Mouse (Mus musculus): ENCODE measurements around the gene Dnajc6. TPM values are rescaled to one million over a fixed set of nuclear protein-coding genes. Genes with fewer than 3 reads are reported as not detected.
A peak's percentile ranks its signal among the peaks of the same experiment; 100 is the strongest.

The Dnajc6 gene
- polyA plus RNA-seq, 1 experiment: 0.58 TPM

- TF ChIP-seq CTCF (IDR thresholded peaks at IDR 0.05; ENCODE audit: extremely low read depth, insufficient read length, insufficient replicate concordance, low read depth, low read length) (peak; percentile 48; the same call in 1 of the 2 replicates), POLR2A (IDR thresholded peaks at IDR 0.05; ENCODE audit: low read depth, low read length) (no peak)
- Histone ChIP-seq H3K27ac (ENCODE audit: insufficient read depth, low read depth, low read length) (no peak overlapping the region), H3K4me1 (ENCODE audit: control insufficient read depth, insufficient read depth, insufficient read length, low read length) (no peaks in the 10 kb centered on the region), H3K36me3 (ENCODE audit: control insufficient read depth, insufficient read depth, low read length) (no peaks in the 10 kb centered on the region), H3K4me3 (ENCODE audit: low read depth, low read length) (no peak overlapping the region), H3K27me3 (ENCODE audit: control insufficient read depth, insufficient read depth, low read length) (no peaks in the 10 kb centered on the region)
- WGBS: 35% methylated on average over 2 of the region's 2 CpGs
Observed at GRCm38 (mm10) chr4:101458341-101458740, 38.1 kb upstream of the Dnajc6 start.

- H3K36me3 ChIP-seq (ENCODE audit: control insufficient read depth, insufficient read depth, low read length): no peaks in the 10 kb centered on the region
- H3K27me3 ChIP-seq (ENCODE audit: control insufficient read depth, insufficient read depth, low read length): no peaks in the 10 kb centered on the region
- H3K4me1 ChIP-seq (ENCODE audit: control insufficient read depth, insufficient read depth, insufficient read length, low read length): no peaks in the 10 kb centered on the region
- H3K4me3 ChIP-seq (ENCODE audit: low read depth, low read length): no peak overlapping the region
- whole genome bisulfite sequencing: 85% methylated on average over 4 of the region's 4 CpGs
- TF ChIP-seq CTCF (IDR thresholded peaks at IDR 0.05; ENCODE audit: extremely low read depth, insufficient read length, insufficient replicate concordance, low read depth, low read length) (no peak), POLR2A (IDR thresholded peaks at IDR 0.05; ENCODE audit: low read depth, low read length) (no peak)
- no peak overlapping the region for H3K27ac ChIP-seq (ENCODE audit: insufficient read depth, low read depth, low read length)
Observed at GRCm38 (mm10) chr4:101459358-101459757, 37.1 kb upstream of the Dnajc6 start.

GRCm38 (mm10) chr4:101460114-101460513 is 36.3 kb upstream of the Dnajc6 start:
- no peaks in the 10 kb centered on the region for H3K27me3 ChIP-seq (ENCODE audit: control insufficient read depth, insufficient read depth, low read length)
- 66% methylated on average over 1 of the region's 1 CpGs for WGBS
- no peaks in the 10 kb centered on the region for H3K36me3 ChIP-seq (ENCODE audit: control insufficient read depth, insufficient read depth, low read length)
- H3K4me3 ChIP-seq (ENCODE audit: low read depth, low read length): no peak overlapping the region
- H3K27ac ChIP-seq (ENCODE audit: insufficient read depth, low read depth, low read length): no peak overlapping the region
- no peak for TF ChIP-seq POLR2A (IDR thresholded peaks at IDR 0.05; ENCODE audit: low read depth, low read length)
- no peak for TF ChIP-seq CTCF (IDR thresholded peaks at IDR 0.05; ENCODE audit: extremely low read depth, insufficient read length, insufficient replicate concordance, low read depth, low read length)
- no peaks in the 10 kb centered on the region for H3K4me1 ChIP-seq (ENCODE audit: control insufficient read depth, insufficient read depth, insufficient read length, low read length)

- Histone ChIP-seq H3K27ac (ENCODE audit: insufficient read depth, low read depth, low read length) (no peak overlapping the region), H3K4me3 (ENCODE audit: low read depth, low read length) (no peak overlapping the region), H3K27me3 (ENCODE audit: control insufficient read depth, insufficient read depth, low read length) (no peaks in the 10 kb centered on the region), H3K36me3 (ENCODE audit: control insufficient read depth, insufficient read depth, low read length) (no peaks in the 10 kb centered on the region), H3K4me1 (ENCODE audit: control insufficient read depth, insufficient read depth, insufficient read length, low read length) (no peaks in the 10 kb centered on the region)
- no peak for TF ChIP-seq CTCF (IDR thresholded peaks at IDR 0.05; ENCODE audit: extremely low read depth, insufficient read length, insufficient replicate concordance, low read depth, low read length)
- TF ChIP-seq POLR2A (IDR thresholded peaks at IDR 0.05; ENCODE audit: low read depth, low read length): no peak
- 57% methylated on average over 2 of the region's 2 CpGs for WGBS
Observed at GRCm38 (mm10) chr4:101462065-101462464, 34.4 kb upstream of the Dnajc6 start.

DNA sequence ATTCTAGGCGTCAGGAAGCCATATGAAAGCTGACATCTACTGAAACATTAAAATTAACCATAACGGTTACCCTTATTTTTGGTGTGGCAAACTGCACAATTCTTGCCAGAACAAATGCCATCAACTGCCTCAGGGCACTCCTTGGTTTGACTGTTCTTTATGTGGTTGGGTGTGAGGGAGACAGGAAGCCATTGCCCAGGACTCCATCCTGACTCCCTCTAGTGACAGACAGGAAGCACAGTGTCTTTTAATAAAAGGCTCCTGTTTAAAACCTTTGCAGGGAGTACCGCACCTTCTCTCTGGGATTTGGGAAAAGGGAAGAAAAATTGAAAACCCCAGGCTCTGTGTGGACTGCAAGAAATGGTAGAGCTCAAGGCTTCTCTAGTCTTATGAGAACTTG is 30.2 kb upstream of the Dnajc6 start:
- WGBS: 84% methylated on average over 3 of the region's 3 CpGs
- no peak overlapping the region for H3K4me3 ChIP-seq (ENCODE audit: low read depth, low read length)
- TF ChIP-seq CTCF (IDR thresholded peaks at IDR 0.05; ENCODE audit: extremely low read depth, insufficient read length, insufficient replicate concordance, low read depth, low read length) (no peak), POLR2A (IDR thresholded peaks at IDR 0.05; ENCODE audit: low read depth, low read length) (no peak)

DNA sequence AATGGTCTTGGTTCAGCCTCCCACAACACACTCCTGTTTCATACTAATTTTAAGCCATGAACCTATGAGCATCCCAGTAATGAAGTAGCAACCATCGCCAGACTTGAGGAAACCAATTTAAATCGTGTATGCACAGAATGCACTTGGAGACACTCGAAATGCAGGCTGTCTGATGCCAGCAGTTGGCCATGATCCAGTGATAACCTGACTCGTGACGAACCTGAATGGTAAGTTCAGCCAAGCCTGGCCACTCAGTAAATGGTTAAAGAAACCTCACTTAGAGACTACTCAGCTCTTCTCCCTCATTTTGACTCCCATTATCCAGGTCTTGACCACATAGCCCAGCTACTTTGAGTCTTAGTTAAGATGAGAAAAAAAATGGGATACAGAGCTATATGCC is 27.2 kb upstream of the Dnajc6 start:
- H3K27ac ChIP-seq (ENCODE audit: insufficient read depth, low read depth, low read length): no peak overlapping the region
- no peak for TF ChIP-seq POLR2A (IDR thresholded peaks at IDR 0.05; ENCODE audit: low read depth, low read length)
- TF ChIP-seq CTCF (IDR thresholded peaks at IDR 0.05; ENCODE audit: extremely low read depth, insufficient read length, insufficient replicate concordance, low read depth, low read length): no peak
- 0 out of 2 replicates have a peak, but pooled peaks cover 2% of the 10 kb centered on the region for H3K4me1 ChIP-seq (ENCODE audit: control insufficient read depth, insufficient read depth, insufficient read length, low read length)
- WGBS: 47% methylated on average over 5 of the region's 5 CpGs
- no peak overlapping the region for H3K4me3 ChIP-seq (ENCODE audit: low read depth, low read length)
- H3K36me3 ChIP-seq (ENCODE audit: control insufficient read depth, insufficient read depth, low read length): no peaks in the 10 kb centered on the region
- H3K27me3 ChIP-seq (ENCODE audit: control insufficient read depth, insufficient read depth, low read length): no peaks in the 10 kb centered on the region

More for the DNA sequence above, 30.2 kb upstream of the Dnajc6 start:
- Histone ChIP-seq H3K27me3 (ENCODE audit: control insufficient read depth, insufficient read depth, low read length) (no peaks in the 10 kb centered on the region), H3K4me1 (ENCODE audit: control insufficient read depth, insufficient read depth, insufficient read length, low read length) (no peaks in the 10 kb centered on the region), H3K27ac (ENCODE audit: insufficient read depth, low read depth, low read length) (no peak overlapping the region), H3K36me3 (ENCODE audit: control insufficient read depth, insufficient read depth, low read length) (no peaks in the 10 kb centered on the region)

DNA sequence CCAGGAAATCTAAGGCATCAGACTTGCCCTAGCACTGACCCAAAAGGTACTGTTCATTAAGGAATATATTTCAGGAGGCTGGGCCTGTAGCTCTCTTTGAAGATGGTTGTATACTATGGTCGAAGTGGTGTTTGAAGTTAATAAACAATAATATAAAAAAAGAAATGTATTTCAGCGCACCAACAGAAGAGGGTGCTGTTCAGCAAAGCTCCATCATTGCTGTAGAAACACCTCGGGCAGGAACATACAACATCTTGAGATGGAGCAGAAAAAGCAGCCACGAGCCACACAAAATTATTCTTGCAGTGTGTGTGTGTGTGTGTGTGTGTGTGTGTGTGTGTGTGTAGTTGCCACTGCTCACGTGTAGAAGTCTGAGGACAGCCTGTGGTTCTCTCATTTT is 25.9 kb upstream of the Dnajc6 start:
- Histone ChIP-seq H3K27me3 (ENCODE audit: control insufficient read depth, insufficient read depth, low read length) (no peaks in the 10 kb centered on the region), H3K4me1 (ENCODE audit: control insufficient read depth, insufficient read depth, insufficient read length, low read length) (0 out of 2 replicates have a peak, but pooled peaks cover 2% of the 10 kb centered on the region), H3K27ac (ENCODE audit: insufficient read depth, low read depth, low read length) (no peak overlapping the region), H3K4me3 (ENCODE audit: low read depth, low read length) (no peak overlapping the region), H3K36me3 (ENCODE audit: control insufficient read depth, insufficient read depth, low read length) (no peaks in the 10 kb centered on the region)
- 33% methylated on average over 5 of the region's 5 CpGs for WGBS
- TF ChIP-seq CTCF (IDR thresholded peaks at IDR 0.05; ENCODE audit: extremely low read depth, insufficient read length, insufficient replicate concordance, low read depth, low read length) (no peak), POLR2A (IDR thresholded peaks at IDR 0.05; ENCODE audit: low read depth, low read length) (no peak)
